Mouse (Mus musculus) yolk sac, embryonic 10.5 days (tissue): ENCODE measurements around the gene Ybey.
A peak's percentile ranks its signal among the peaks of the same experiment; 100 is the strongest.

Source experiments
- DNase-seq: peaks from one replicate; pipeline ENCODE4 v3.0.0-alpha.2; 2017; ENCODE audit warnings: low spot score

Gene Ybey

GRCm38 (mm10) chr10:76442178-76443088, 26.5 kb downstream of the Ybey start, which contains the start of gene Pcnt:
Gene Pcnt (minus strand): TSS chr10:76442786.
- DNase-seq, result peak; percentile 97

- DNase-seq, result no peak
Measured at GRCm38 (mm10) chr10:76440281-76440680, 28.6 kb downstream of the Ybey start, which contains the start of gene AC141477.1. Gene AC141477.1 (minus strand): TSS chr10:76440444.

DNA sequence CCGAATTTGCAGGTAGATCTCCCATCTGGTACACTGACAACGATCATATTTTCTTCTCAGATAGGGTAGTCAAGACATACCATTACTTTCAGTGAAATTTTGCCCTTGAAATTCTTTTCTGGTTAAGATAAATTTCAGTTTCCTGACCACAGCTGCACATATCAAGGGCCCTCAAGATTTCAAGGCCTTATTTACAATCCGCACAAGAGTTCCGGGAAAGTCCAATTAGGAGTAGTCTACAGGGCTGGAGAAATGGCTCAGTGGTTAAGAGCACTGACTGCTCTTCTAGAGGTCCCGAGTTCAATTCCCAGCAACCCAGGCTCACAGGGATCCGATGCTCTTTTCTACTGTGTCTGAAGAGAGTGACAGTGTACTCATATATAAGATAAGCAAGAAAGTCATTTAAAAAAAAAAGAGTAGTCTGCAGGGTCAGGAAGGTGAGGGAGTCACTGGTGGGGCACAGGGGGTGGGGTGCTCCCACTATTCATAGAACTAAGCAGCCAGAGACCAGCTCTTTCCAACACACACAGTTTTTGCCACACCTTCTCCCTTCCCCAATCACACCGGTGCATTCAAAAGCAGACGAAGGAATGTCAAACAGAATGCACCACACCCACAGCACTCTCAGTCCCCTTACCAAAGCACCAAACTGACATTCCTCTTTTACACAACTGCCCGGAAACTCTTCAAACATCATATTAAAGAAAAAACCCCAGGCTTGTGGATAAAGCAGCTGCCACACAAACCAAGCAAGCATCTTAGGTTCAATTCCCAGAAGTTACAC, 29.6 kb downstream of the Ybey start:
- no peak for DNase-seq

DNA sequence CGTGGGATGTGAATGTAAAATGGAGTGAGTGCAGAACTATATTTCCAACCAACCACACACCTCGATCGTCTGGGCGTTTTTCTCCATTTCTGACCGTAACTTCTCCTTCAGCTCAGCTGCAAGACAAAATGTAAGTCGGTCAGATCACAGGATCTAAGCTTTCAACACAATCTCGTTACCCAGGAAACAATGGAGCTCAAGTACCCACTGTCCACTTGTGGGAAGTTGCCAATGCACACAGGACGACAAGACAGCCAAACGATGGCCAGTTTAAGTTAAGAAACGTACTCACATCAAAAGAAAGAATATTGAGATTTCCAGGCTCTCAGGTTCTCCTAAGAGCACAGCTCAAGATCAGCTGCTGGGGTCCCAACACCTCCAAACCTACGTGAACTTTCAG, 35.0 kb downstream of the Ybey start:
- no peak for DNase-seq

GRCm38 (mm10) chr10:76425674-76426073, 43.2 kb downstream of the Ybey start:
- no peak for DNase-seq

- peak; percentile 9 for DNase-seq
Measured at GRCm38 (mm10) chr10:76416811-76417210, 52.1 kb downstream of the Ybey start.
